Mouse (Mus musculus) MEL (cell line): ENCODE results near the gene Rnf26. TPM values are rescaled to one million over a fixed set of nuclear protein-coding genes. Genes with fewer than 3 reads are reported as not detected.

Source experiments
- DNase-seq: peaks from one replicate; pipeline ENCODE4 v3.0.0; 2011; ENCODE audit warnings: low read depth, low spot score
- H3K27ac ChIP-seq: 2 replicates; pipeline ENCODE4 v1.5.1; 2012; ENCODE audit warnings: low read depth, mild to moderate bottlenecking, control low read depth, low read length, moderate library complexity; ENCODE audit not compliant: control insufficient read depth
- H3K27me3 ChIP-seq, 2 experiments: fragments of 150-350 bp in 1 of 2; sonication (generic) in 1 of 2; 2 replicates each; pipeline ENCODE4 v1.6.1; 2012; ENCODE audit warnings: low read length in 2 of 2, mild to moderate bottlenecking in 2 of 2, improper control_type of control experiment in 1 of 2, moderate library complexity in 1 of 2; ENCODE audit not compliant: insufficient read depth in 2 of 2, control insufficient read depth in 1 of 2
- H3K36me3 ChIP-seq, 2 experiments: 2 replicates each; pipeline ENCODE4 v1.6.1; 2012 to 2014; ENCODE audit warnings: low read length in 2 of 2, improper control_type of control experiment in 1 of 2, inconsistent platforms in 1 of 2, mild to moderate bottlenecking in 1 of 2; ENCODE audit not compliant: insufficient read depth in 2 of 2, control insufficient read depth in 1 of 2
- H3K4me1 ChIP-seq, 2 experiments: fragments of 150-350 bp in 1 of 2; sonication (generic) in 1 of 2; 2 replicates each; pipeline ENCODE4 v1.6.1; 2012; ENCODE audit warnings: low read length in 2 of 2, improper control_type of control experiment in 1 of 2, mild to moderate bottlenecking in 1 of 2; ENCODE audit not compliant: insufficient read depth in 2 of 2, control insufficient read depth in 1 of 2
- H3K4me3 ChIP-seq, 2 experiments: fragments of 150-350 bp in 1 of 2; sonication (generic) in 1 of 2; 2 replicates each; pipeline ENCODE4 v1.5.1; 2012; ENCODE audit warnings: low read depth in 2 of 2, low read length in 2 of 2, mild to moderate bottlenecking in 2 of 2, moderate library complexity in 2 of 2, control low read depth in 1 of 2, improper control_type of control experiment in 1 of 2; ENCODE audit not compliant: control insufficient read depth in 1 of 2, insufficient read depth in 1 of 2
- H3K79me2 ChIP-seq: 2 replicates; pipeline ENCODE4 v1.6.1; 2012; ENCODE audit warnings: mild to moderate bottlenecking, low read length, moderate library complexity; ENCODE audit not compliant: control insufficient read depth, poor library complexity, insufficient read depth
- H3K9ac ChIP-seq: 2 replicates; pipeline ENCODE4 v1.6.1; 2012; ENCODE audit warnings: low read depth, mild to moderate bottlenecking, control low read depth, low read length, moderate library complexity; ENCODE audit not compliant: control insufficient read depth, poor library complexity, severe bottlenecking
- H3K9me3 ChIP-seq: fragments of 150-350 bp; sonication (generic); replicated peaks from 2 replicates; pipeline ENCODE4 v1.6.1; 2012; ENCODE audit warnings: mild to moderate bottlenecking, low read length, improper control_type of control experiment, moderate library complexity; ENCODE audit not compliant: insufficient read depth
- CHD2 ChIP-seq: IDR thresholded peaks from 2 replicates; pipeline ENCODE4 v1.6.1; 2011; ENCODE audit warnings: low read length, improper control_type of control experiment
- CTCF ChIP-seq, 3 experiments: IDR thresholded peaks in 2 of 3; conservative IDR thresholded peaks in 1 of 3; 2 replicates each; pipeline ENCODE4 v1.5.1; 2011 to 2012; ENCODE audit warnings: low read length in 3 of 3, low read depth in 2 of 3, mild to moderate bottlenecking in 2 of 3, improper control_type of control experiment in 1 of 3, inconsistent platforms in 1 of 3, mixed read lengths in 1 of 3, moderate library complexity in 1 of 3; ENCODE audit not compliant: control insufficient read depth in 1 of 3, insufficient read depth in 1 of 3, poor library complexity in 1 of 3, severe bottlenecking in 1 of 3
- E2F4 ChIP-seq: IDR thresholded peaks from 2 replicates; pipeline ENCODE4 v1.6.1; 2011; ENCODE audit warnings: low read depth, low read length, improper control_type of control experiment, borderline replicate concordance
- EP300 ChIP-seq, 2 experiments: IDR thresholded peaks; 2 replicates each; pipeline ENCODE4 v1.6.1; 2011; ENCODE audit warnings: improper control_type of control experiment in 2 of 2, low read length in 2 of 2, low read depth in 1 of 2, mild to moderate bottlenecking in 1 of 2
- ETS1 ChIP-seq: IDR thresholded peaks from 2 replicates; pipeline ENCODE4 v1.6.1; 2012; ENCODE audit warnings: low read depth, mild to moderate bottlenecking, inconsistent platforms, low read length, improper control_type of control experiment, moderate library complexity
- GATA1 ChIP-seq: IDR thresholded peaks from 2 replicates; pipeline ENCODE4 v1.6.1; 2011; ENCODE audit warnings: low read depth, low read length, improper control_type of control experiment
- HCFC1 ChIP-seq: IDR thresholded peaks from 2 replicates; pipeline ENCODE4 v1.6.1; 2012; ENCODE audit warnings: low read depth, mild to moderate bottlenecking, inconsistent platforms, low read length, improper control_type of control experiment, moderate library complexity
- JUND ChIP-seq: IDR thresholded peaks from 2 replicates; pipeline ENCODE4 v1.6.1; 2011; ENCODE audit warnings: low read depth, mild to moderate bottlenecking, improper control_type of control experiment, low read length
- MAFK ChIP-seq: IDR thresholded peaks from 2 replicates; pipeline ENCODE4 v1.6.1; 2011; ENCODE audit warnings: low read depth, mild to moderate bottlenecking, low read length, improper control_type of control experiment, borderline replicate concordance
- MAZ ChIP-seq: IDR thresholded peaks from 2 replicates; pipeline ENCODE4 v1.6.1; 2012; ENCODE audit warnings: low read depth, mild to moderate bottlenecking, inconsistent platforms, low read length, improper control_type of control experiment
- MEF2A ChIP-seq: IDR thresholded peaks from 2 replicates; pipeline ENCODE4 v1.6.1; 2014; ENCODE audit warnings: low read depth, mild to moderate bottlenecking, inconsistent platforms, low read length, improper control_type of control experiment; ENCODE audit not compliant: poor library complexity, insufficient replicate concordance, severe bottlenecking; ENCODE audit errors: extremely low read depth
- MXI1 ChIP-seq: IDR thresholded peaks from 2 replicates; pipeline ENCODE4 v1.6.1; 2011; ENCODE audit warnings: mild to moderate bottlenecking, low read depth, low read length, improper control_type of control experiment
- MYB ChIP-seq: IDR thresholded peaks from 2 replicates; pipeline ENCODE4 v1.6.1; 2011; ENCODE audit warnings: mild to moderate bottlenecking, low read depth, low read length, improper control_type of control experiment
- NELFE ChIP-seq: IDR thresholded peaks from 2 replicates; pipeline ENCODE4 v1.6.1; 2011; ENCODE audit warnings: low read depth, low read length, improper control_type of control experiment
- NRF1 ChIP-seq: IDR thresholded peaks from 2 replicates; pipeline ENCODE4 v1.6.1; 2014; ENCODE audit warnings: low read depth, mild to moderate bottlenecking, inconsistent platforms, low read length, improper control_type of control experiment, moderate library complexity; ENCODE audit not compliant: poor library complexity, insufficient read depth, severe bottlenecking
- POLR2A ChIP-seq, 2 experiments: IDR thresholded peaks; 2 replicates each; pipeline ENCODE4 v1.6.1; 2011 to 2012; ENCODE audit warnings: low read length in 2 of 2, mild to moderate bottlenecking in 2 of 2, control low read depth in 1 of 2, improper control_type of control experiment in 1 of 2, low read depth in 1 of 2, moderate library complexity in 1 of 2; ENCODE audit not compliant: control insufficient read depth in 1 of 2, insufficient read depth in 1 of 2, poor library complexity in 1 of 2
- POLR2AphosphoS2 ChIP-seq: IDR thresholded peaks from 2 replicates; pipeline ENCODE4 v1.6.1; 2011; ENCODE audit warnings: low read length, improper control_type of control experiment
- POLR2AphosphoS5 ChIP-seq: IDR thresholded peaks from 2 replicates; pipeline ENCODE4 v1.6.1; 2012; ENCODE audit warnings: low read depth, borderline replicate concordance, mild to moderate bottlenecking, inconsistent platforms, low read length, moderate library complexity, mixed read lengths
- SIN3A ChIP-seq: IDR thresholded peaks from 2 replicates; pipeline ENCODE4 v1.6.1; 2012; ENCODE audit warnings: low read length, improper control_type of control experiment, inconsistent platforms
- SMC3 ChIP-seq: IDR thresholded peaks from 2 replicates; pipeline ENCODE4 v1.6.1; 2011; ENCODE audit warnings: low read depth, low read length, improper control_type of control experiment
- TAL1 ChIP-seq: IDR thresholded peaks from 2 replicates; pipeline ENCODE4 v1.6.1; 2012; ENCODE audit warnings: mild to moderate bottlenecking, inconsistent platforms, low read length, moderate library complexity, mixed read lengths
- TBP ChIP-seq: IDR thresholded peaks from 2 replicates; pipeline ENCODE4 v1.8.0; 2011; ENCODE audit warnings: low read depth, low read length, improper control_type of control experiment
- UBTF ChIP-seq: IDR thresholded peaks from 2 replicates; pipeline ENCODE4 v1.6.1; 2012; ENCODE audit warnings: low read depth, mild to moderate bottlenecking, inconsistent platforms, low read length, improper control_type of control experiment, moderate library complexity, borderline replicate concordance; ENCODE audit not compliant: insufficient read depth
- USF1 ChIP-seq: IDR thresholded peaks from 2 replicates; pipeline ENCODE4 v1.6.1; 2014; ENCODE audit warnings: low read depth, mild to moderate bottlenecking, inconsistent platforms, low read length, improper control_type of control experiment, moderate library complexity
- USF2 ChIP-seq, 2 experiments: IDR thresholded peaks; 2 replicates each; pipeline ENCODE4 v1.6.1; 2011 to 2012; ENCODE audit warnings: improper control_type of control experiment in 2 of 2, low read length in 2 of 2, borderline replicate concordance in 1 of 2, inconsistent platforms in 1 of 2, low read depth in 1 of 2, mild to moderate bottlenecking in 1 of 2; ENCODE audit not compliant: insufficient read depth in 1 of 2
- ZKSCAN1 ChIP-seq: IDR thresholded peaks from 2 replicates; pipeline ENCODE4 v1.6.1; 2012; ENCODE audit warnings: low read depth, mild to moderate bottlenecking, inconsistent platforms, low read length, improper control_type of control experiment, moderate library complexity
- ZMIZ1 ChIP-seq: IDR thresholded peaks from 2 replicates; pipeline ENCODE4 v1.6.1; 2012; ENCODE audit warnings: low read depth, mild to moderate bottlenecking, inconsistent platforms, low read length, improper control_type of control experiment, moderate library complexity
- ZNF384 ChIP-seq: IDR thresholded peaks from 2 replicates; pipeline ENCODE4 v1.6.1; 2012; ENCODE audit warnings: low read depth, mild to moderate bottlenecking, inconsistent platforms, low read length, improper control_type of control experiment
- polyA plus RNA-seq, 2 experiments: library from polyadenylated mRNA; stranded (reverse) in 1 of 2; unstranded in 1 of 2; fragments of >175 nt in 1 of 2; fragments of >200 nt in 1 of 2; gene quantifications; 2 replicates each; pipeline versions ENCODE4 v1.2.1 to v1.2.4; 2012; ENCODE audit warnings: low replicate concordance in 2 of 2, low read depth in 1 of 2; ENCODE audit not compliant: insufficient read length in 2 of 2, insufficient read depth in 1 of 2, missing spikeins in 1 of 2
- total RNA-seq: library from RNA; depleted of rRNA; stranded (reverse); fragments of 300-350 nt; gene quantifications from 2 replicates; pipeline ENCODE4 v1.2.3, GENCODE M21; 2012

Gene Rnf26
- total and polyA plus RNA-seq, 3 experiments = 14.0 to 55.1 TPM; not detected in 1

DNA sequence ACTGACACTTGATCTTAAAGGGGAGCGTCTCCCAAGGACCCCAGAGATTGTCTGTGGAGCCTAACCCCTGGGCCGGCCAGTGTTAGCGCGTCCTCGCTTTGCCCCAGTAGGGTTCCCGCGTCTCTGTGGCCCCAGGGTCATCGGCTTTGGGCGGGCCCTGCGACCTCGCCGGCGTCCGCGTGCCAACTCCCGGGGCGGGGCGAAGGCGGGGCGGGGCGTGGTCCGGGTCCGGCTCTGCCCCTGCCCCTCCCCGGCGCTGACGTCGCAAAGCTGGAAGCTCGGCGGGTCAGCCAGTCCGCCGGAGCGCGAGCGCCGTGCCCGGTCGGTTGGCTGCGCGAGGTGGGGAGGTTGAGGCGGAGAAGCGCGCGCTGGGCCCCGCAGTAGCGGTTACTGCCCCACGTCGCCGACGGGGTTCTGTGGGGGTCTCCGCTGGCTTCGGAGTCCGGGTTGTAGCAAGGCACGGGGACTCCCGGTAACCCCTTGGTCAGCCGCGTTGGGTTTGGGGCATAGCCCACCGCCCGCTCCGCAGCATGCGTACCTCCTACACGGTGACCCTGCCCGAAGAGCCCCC lies 28.6 kb downstream of the Rnf26 start:
- H3K27ac ChIP-seq = 0 out of 2 replicates have a peak overlapping the region, but pooled peaks have one; percentile 17

DNA sequence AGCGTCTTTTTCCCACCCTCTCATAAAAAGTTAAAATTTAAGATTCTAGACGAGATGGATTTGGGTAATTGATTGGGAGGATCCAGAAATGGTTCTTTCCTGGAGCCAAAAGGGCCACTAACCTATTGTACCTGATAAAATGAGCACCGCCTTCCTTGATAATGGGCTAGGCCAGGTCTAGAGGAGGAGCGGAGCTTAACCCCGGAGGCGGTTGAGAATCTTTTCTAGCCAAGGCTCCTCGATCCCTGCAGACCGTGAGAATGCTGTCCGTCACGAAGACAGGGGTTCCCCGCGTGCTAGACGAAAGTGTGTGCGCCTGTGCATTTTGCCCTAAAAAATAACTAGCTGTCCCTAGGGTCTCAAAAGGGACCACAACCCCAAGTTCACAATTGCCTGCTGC lies 29.1 kb downstream of the Rnf26 start:
- Histone ChIP-seq H3K27ac (peak overlapping the region; percentile 17; the same call in 1 of the 2 replicates), H3K4me3 (peak overlapping the region; percentile 47 to 87), H3K36me3 (peaks cover 0 to 5% of the 10 kb centered on the region in 2 experiments; a peak in 2 of 4 replicates)

More for the DNA sequence above, 28.6 kb downstream of the Rnf26 start:
- peak overlapping the region; percentile 61 to 87 for H3K4me3 ChIP-seq
- peak; percentile 85 for DNase-seq
- H3K4me1 ChIP-seq = peaks cover 0 to 24% of the 10 kb centered on the region in 2 experiments; a peak in 3 of 4 replicates
- peak overlapping the region; percentile 82 for H3K9ac ChIP-seq
- no peak for TF ChIP-seq TAL1
- no peak for TF ChIP-seq MYB
- TF ChIP-seq CHD2 = no peak
- TF ChIP-seq POLR2A (IDR thresholded peaks at IDR 0.05; ENCODE audit: control insufficient read depth in 1 of 2, insufficient read depth in 1 of 2, low read depth in 1 of 2, low read length in 2 of 2, poor library complexity in 1 of 2) = peak; percentile 73 to 90; a peak in 3 of 4 replicates
- TF ChIP-seq NELFE = peak; percentile 89
- no peak for TF ChIP-seq SIN3A
- 0 out of 2 replicates have a peak, but pooled peaks have one; percentile 38 for TF ChIP-seq MXI1
- TF ChIP-seq POLR2AphosphoS2 = peak; percentile 68; the same call in 1 of the 2 replicates
- TF ChIP-seq MAFK = no peak
- peak; percentile 32; the same call in 1 of the 2 replicates for TF ChIP-seq MAZ
- no peak for TF ChIP-seq UBTF
- no peak for TF ChIP-seq EP300 (IDR thresholded peaks at IDR 0.05; ENCODE audit: low read depth in 1 of 2, low read length in 2 of 2)
- TF ChIP-seq SMC3 = no peak
- peak; percentile 50; the same call in 1 of the 2 replicates for TF ChIP-seq ZMIZ1
- 0 out of 2 replicates have a peak, but pooled peaks have one; percentile 5 for TF ChIP-seq NRF1
- no peak for TF ChIP-seq TBP
- no peak for TF ChIP-seq POLR2AphosphoS5
- peak; percentile 30; the same call in 1 of the 2 replicates for TF ChIP-seq USF1
- TF ChIP-seq CTCF (IDR thresholded peaks at IDR 0.05 in 2 of 3, conservative IDR thresholded peaks at IDR 0.05 in 1 of 3; ENCODE audit: control insufficient read depth in 1 of 3, insufficient read depth in 1 of 3, low read depth in 2 of 3, low read length in 3 of 3, poor library complexity in 1 of 3, severe bottlenecking in 1 of 3) = no peak; a peak in 1 of 6 replicates
- no peak for TF ChIP-seq ZKSCAN1
- TF ChIP-seq MEF2A = no peak
- no peak for TF ChIP-seq HCFC1
- 0 out of 2 replicates have a peak, but pooled peaks have one; percentile 21 for TF ChIP-seq ETS1
- no peak for TF ChIP-seq E2F4
- no peak for TF ChIP-seq ZNF384
- no peak for TF ChIP-seq GATA1
- no peak for TF ChIP-seq JUND
- TF ChIP-seq, all 39 proteins: peak for 9
- Histone ChIP-seq H3K9me3 (no peaks in the 10 kb centered on the region), H3K36me3 (peaks cover 0 to 7% of the 10 kb centered on the region in 2 experiments; a peak in 2 of 4 replicates), H3K27me3 (no peaks in the 10 kb centered on the region), H3K79me2 (no peaks in the 10 kb centered on the region; the same call in 1 of the 2 replicates)

More for the DNA sequence above, 29.1 kb downstream of the Rnf26 start:
- Histone ChIP-seq H3K9me3 (no peaks in the 10 kb centered on the region), H3K4me1 (peaks cover 0 to 23% of the 10 kb centered on the region in 2 experiments; a peak in 3 of 4 replicates), H3K9ac (peak overlapping the region; percentile 59), H3K27me3 (no peaks in the 10 kb centered on the region), H3K79me2 (no peaks in the 10 kb centered on the region; the same call in 1 of the 2 replicates)
- DNase-seq = peak; percentile 77
- no peak for TF ChIP-seq ZKSCAN1
- TF ChIP-seq USF2 (IDR thresholded peaks at IDR 0.05; ENCODE audit: borderline replicate concordance in 1 of 2, insufficient read depth in 1 of 2, low read depth in 1 of 2, low read length in 2 of 2) = no peak
- 0 out of 2 replicates have a peak, but pooled peaks have one; percentile 24 for TF ChIP-seq MXI1
- TF ChIP-seq SIN3A = peak; percentile 13; the same call in 1 of the 2 replicates
- TF ChIP-seq ETS1 = 0 out of 2 replicates have a peak, but pooled peaks have one; percentile 10
- TF ChIP-seq, all 39 proteins: peak for 3
